Mouse (Mus musculus): ENCODE data around the gene Trim10. TPM values are rescaled to one million over a fixed set of nuclear protein-coding genes. Genes with fewer than 3 reads are reported as not detected.

Gene Trim10
- total RNA-seq (2021): 1 to 10 TPM in 1 of 2 experiments, not detected in 1; 1.7 TPM
- long read RNA-seq, experiment 1, partial matches to known transcripts: 0 of 1 reads
- long read RNA-seq, experiment 1, other reads (novel, unspliced or antisense): 0 of 1 reads
- long read RNA-seq, experiment 2: 0 reads

GRCm38 (mm10) chr17:36869284-36869954, at the start of gene Trim10:
Gene Trim10, plus strand, starts transcription at chr17:36869574.
- no peak for DNase-seq

- peak; percentile 36 for DNase-seq
Observed at GRCm38 (mm10) chr17:36824005-36824404, 45.4 kb upstream of the Trim10 start.

GRCm38 (mm10) chr17:36825525-36825924, 43.8 kb upstream of the Trim10 start:
- no peak for DNase-seq

- DNase-seq: peak; percentile 87
Observed at GRCm38 (mm10) chr17:36826002-36826401, 43.4 kb upstream of the Trim10 start.

GRCm38 (mm10) chr17:36828488-36828887, 40.9 kb upstream of the Trim10 start:
- DNase-seq: no peak

- DNase-seq: no peak
Observed at GRCm38 (mm10) chr17:36830470-36830869, 38.9 kb upstream of the Trim10 start.

- DNase-seq: no peak
Observed at GRCm38 (mm10) chr17:36832694-36833093, 36.7 kb upstream of the Trim10 start.

- DNase-seq: peak; percentile 48
Observed at GRCm38 (mm10) chr17:36835591-36836426, 33.6 kb upstream of the Trim10 start.

- no peak for DNase-seq
Observed at GRCm38 (mm10) chr17:36836427-36836812, 33.0 kb upstream of the Trim10 start.

GRCm38 (mm10) chr17:36836874-36837647, 32.3 kb upstream of the Trim10 start, which contains the start of gene Trim26:
Gene Trim26, plus strand, starts transcription at chr17:36837134.
- DNase-seq: peak; percentile 95

- no peak for DNase-seq
Observed at GRCm38 (mm10) chr17:36839001-36839400, 30.4 kb upstream of the Trim10 start.

GRCm38 (mm10) chr17:36839931-36840330, 29.4 kb upstream of the Trim10 start:
- DNase-seq: no peak

- DNase-seq: no peak
Observed at GRCm38 (mm10) chr17:36840961-36841445, 28.4 kb upstream of the Trim10 start.

GRCm38 (mm10) chr17:36843696-36844095, 25.7 kb upstream of the Trim10 start:
- DNase-seq: no peak

GRCm38 (mm10) chr17:36844286-36844719, 25.1 kb upstream of the Trim10 start:
- no peak for DNase-seq

GRCm38 (mm10) chr17:36844725-36845124, 24.6 kb upstream of the Trim10 start:
- DNase-seq: no peak

GRCm38 (mm10) chr17:36848911-36849310, 20.5 kb upstream of the Trim10 start:
- DNase-seq: no peak

- no peak for DNase-seq
Observed at GRCm38 (mm10) chr17:36849992-36850391, 19.4 kb upstream of the Trim10 start.

- DNase-seq: no peak
Observed at GRCm38 (mm10) chr17:36851200-36851599, 18.2 kb upstream of the Trim10 start.

GRCm38 (mm10) chr17:36851627-36852026, 17.7 kb upstream of the Trim10 start:
- no peak for DNase-seq

- no peak for DNase-seq
Observed at GRCm38 (mm10) chr17:36855484-36855883, 13.9 kb upstream of the Trim10 start.

GRCm38 (mm10) chr17:36856236-36856635, 13.1 kb upstream of the Trim10 start:
- no peak for DNase-seq
